Mouse (Mus musculus): ENCODE data around the gene Syt12. TPM values are rescaled to one million over a fixed set of nuclear protein-coding genes. Genes with fewer than 3 reads are reported as not detected.

The Syt12 gene
- total RNA-seq, 2 experiments from 2014 or later, result 1.9 to 2.1 TPM

GRCm38 (mm10) chr19:4449230-4449629, 28.0 kb downstream of the Syt12 start:
- DNase-seq (ENCODE audit: low spot score), result no peak

GRCm38 (mm10) chr19:4447445-4447844, 29.8 kb downstream of the Syt12 start:
- DNase-seq (ENCODE audit: low spot score), result no peak

GRCm38 (mm10) chr19:4446661-4447420, 30.4 kb downstream of the Syt12 start:
- DNase-seq (ENCODE audit: low spot score), result peak; percentile 55

GRCm38 (mm10) chr19:4442408-4442807, 34.8 kb downstream of the Syt12 start:
- DNase-seq (ENCODE audit: low spot score), result peak; percentile 70

- DNase-seq (ENCODE audit: low spot score), result no peak
Observed at GRCm38 (mm10) chr19:4441621-4442161, 35.6 kb downstream of the Syt12 start.

- DNase-seq (ENCODE audit: low spot score), result peak; percentile 35
Observed at GRCm38 (mm10) chr19:4441090-4441591, 36.1 kb downstream of the Syt12 start.

GRCm38 (mm10) chr19:4440222-4440621, 37.0 kb downstream of the Syt12 start:
- DNase-seq (ENCODE audit: low spot score), result no peak

- peak; percentile 23 for DNase-seq (ENCODE audit: low spot score)
Observed at GRCm38 (mm10) chr19:4439161-4439801, 38.0 kb downstream of the Syt12 start, which contains the start of gene Rhod. Gene Rhod (minus strand): TSS chr19:4439432.

GRCm38 (mm10) chr19:4438791-4439160, 38.5 kb downstream of the Syt12 start:
- no peak for DNase-seq (ENCODE audit: low spot score)

GRCm38 (mm10) chr19:4437886-4438285, 39.4 kb downstream of the Syt12 start:
- no peak for DNase-seq (ENCODE audit: low spot score)

GRCm38 (mm10) chr19:4436254-4436653, 41.0 kb downstream of the Syt12 start:
- DNase-seq (ENCODE audit: low spot score), result no peak

GRCm38 (mm10) chr19:4434999-4435398, 42.2 kb downstream of the Syt12 start:
- no peak for DNase-seq (ENCODE audit: low spot score)

GRCm38 (mm10) chr19:4433756-4434155, 43.5 kb downstream of the Syt12 start:
- DNase-seq (ENCODE audit: low spot score), result no peak

- no peak for DNase-seq (ENCODE audit: low spot score)
Observed at GRCm38 (mm10) chr19:4430091-4430620, 47.1 kb downstream of the Syt12 start.

- peak; percentile 31 for DNase-seq (ENCODE audit: low spot score)
Observed at GRCm38 (mm10) chr19:4425610-4426366, 51.5 kb downstream of the Syt12 start.

- DNase-seq (ENCODE audit: low spot score), result no peak
Observed at GRCm38 (mm10) chr19:4423021-4423420, 54.2 kb downstream of the Syt12 start.

GRCm38 (mm10) chr19:4422581-4422980, 54.7 kb downstream of the Syt12 start:
- no peak for DNase-seq (ENCODE audit: low spot score)

GRCm38 (mm10) chr19:4420153-4420910, 56.9 kb downstream of the Syt12 start:
- DNase-seq (ENCODE audit: low spot score), result peak; percentile 26

- no peak for DNase-seq (ENCODE audit: low spot score)
Observed at GRCm38 (mm10) chr19:4419711-4420110, 57.5 kb downstream of the Syt12 start.

- DNase-seq (ENCODE audit: low spot score), result no peak
Observed at GRCm38 (mm10) chr19:4417713-4418112, 59.5 kb downstream of the Syt12 start.

- DNase-seq (ENCODE audit: low spot score), result peak; percentile 78
Observed at GRCm38 (mm10) chr19:4417183-4417582, 60.1 kb downstream of the Syt12 start.

Measured in gastrocnemius, adult 18-20 months (tissue).